Mouse (Mus musculus) forebrain, postnatal 0 days (tissue): ENCODE measurements around the gene Strip1. TPM values are rescaled to one million over a fixed set of nuclear protein-coding genes. Genes with fewer than 3 reads are reported as not detected.

Source experiments
- ATAC-seq: fragments of 200-750 bp; cut with Nextera tagmentation; 2 replicates; pipeline ENCODE4 v1.8.0; 2017; ENCODE audit warnings: mild to moderate bottlenecking, moderate library complexity
- DNase-seq: peaks from one replicate; pipeline ENCODE4 v3.0.0-alpha.2; 2015
- H3K27ac ChIP-seq: fragments of 300-500 bp; sonication (generic); 2 replicates; pipeline ENCODE4 v1.5.1; 2014; ENCODE audit warnings: low read depth, mild to moderate bottlenecking, antibody characterized with exemption, low read length, moderate library complexity, mixed read lengths
- H3K27me3 ChIP-seq: fragments of 300-500 bp; sonication (generic); 2 replicates; pipeline ENCODE4 v1.6.1; 2014; ENCODE audit warnings: mild to moderate bottlenecking, low read length, mixed read lengths; ENCODE audit not compliant: insufficient read depth
- H3K36me3 ChIP-seq: fragments of 300-500 bp; sonication (generic); 2 replicates; pipeline ENCODE4 v1.6.1; 2014; ENCODE audit warnings: mild to moderate bottlenecking, moderate library complexity; ENCODE audit not compliant: insufficient read depth
- H3K4me1 ChIP-seq: fragments of 300-500 bp; sonication (generic); 2 replicates; pipeline ENCODE4 v1.6.1; 2014; ENCODE audit warnings: antibody characterized with exemption; ENCODE audit not compliant: insufficient read depth
- H3K4me2 ChIP-seq: fragments of 300-500 bp; sonication (generic); 2 replicates; pipeline ENCODE4 v1.6.1; 2014; ENCODE audit warnings: low read depth, mild to moderate bottlenecking, moderate library complexity
- H3K4me3 ChIP-seq: fragments of 300-500 bp; sonication (generic); 2 replicates; pipeline ENCODE4 v1.5.1; 2014; ENCODE audit warnings: low read depth, low read length, mixed read lengths
- H3K9ac ChIP-seq: fragments of 300-500 bp; sonication (generic); 2 replicates; pipeline ENCODE4 v1.6.1; 2014; ENCODE audit warnings: mild to moderate bottlenecking
- H3K9me3 ChIP-seq: fragments of 300-500 bp; sonication (generic); 2 replicates; pipeline ENCODE4 v1.6.1; 2016; ENCODE audit warnings: low read length
- CTCF ChIP-seq: sonication (generic); IDR thresholded peaks from 2 replicates; pipeline ENCODE4 v1.5.1; 2016; ENCODE audit warnings: antibody characterized with exemption, control low read depth, low read depth
- WGBS: fragments of 180-500 bp; shearing (Covaris S2); extraction: QIAGEN DNeasy Blood & Tissue Kit; methylation state at CpG from one replicate; pipeline ENCODE4 v1.1.7; 2014; 5-methylcytosine and 5-hydroxymethylcytosine counted together
- polyA plus RNA-seq: library from polyadenylated mRNA; unstranded; fragments of >200 nt; fragmentation: Nextera tagmentation; extraction: Ambion mirVana; gene quantifications from 2 replicates; pipeline ENCODE4 v1.2.1, GENCODE M21; 2015
- total RNA-seq: library from RNA; depleted of rRNA; stranded (reverse); fragments of >200 nt; gene quantifications from 2 replicates; pipeline ENCODE4 v1.2.3, GENCODE M21; 2014

The Strip1 gene
- total and polyA plus RNA-seq, 2 experiments from 2014 or later, result 108 to 135 TPM

DNA sequence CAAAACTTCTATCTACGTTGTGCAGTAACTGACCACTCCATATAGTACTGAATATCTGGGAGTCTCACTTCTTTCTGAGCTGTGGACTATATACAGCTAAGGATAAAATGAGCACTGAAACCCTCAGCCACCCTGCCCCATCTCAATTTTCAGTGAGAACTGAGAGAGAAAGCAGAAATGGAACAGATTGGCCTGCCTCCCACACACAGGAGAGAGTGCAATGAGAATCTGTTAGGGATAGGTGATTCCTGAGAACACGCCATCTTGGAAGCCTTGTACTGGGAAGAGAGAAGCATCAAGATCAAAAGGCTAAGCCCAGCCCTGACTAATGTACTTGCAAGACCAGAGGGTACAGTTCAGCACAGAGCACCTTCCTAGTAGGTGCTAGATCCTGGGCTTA, 2.9 kb downstream of the Strip1 start:
- no peaks in the 10 kb centered on the region for H3K27me3 ChIP-seq
- 94% methylated on average over 2 of the region's 2 CpGs for WGBS

GRCm38 (mm10) chr3:107627641-107628040, 3.9 kb downstream of the Strip1 start:
- no peaks in the 10 kb centered on the region for H3K27me3 ChIP-seq
- TF ChIP-seq CTCF, result no peak
- no peak for DNase-seq
- no peaks in the 10 kb centered on the region for H3K9me3 ChIP-seq
- no peak overlapping the region for H3K4me3 ChIP-seq
- no peak overlapping the region for H3K27ac ChIP-seq
- peaks cover 63% of the 10 kb centered on the region for H3K36me3 ChIP-seq
- 83% methylated on average over 7 of the region's 7 CpGs for WGBS
- no peak for ATAC-seq
- H3K9ac ChIP-seq, result no peak overlapping the region
- peaks cover 8% of the 10 kb centered on the region for H3K4me1 ChIP-seq
- H3K4me2 ChIP-seq, result no peak overlapping the region

More for the DNA sequence above, 2.9 kb downstream of the Strip1 start:
- Histone ChIP-seq H3K4me2 (no peak overlapping the region), H3K36me3 (peaks cover 54% of the 10 kb centered on the region), H3K27ac (no peak overlapping the region), H3K9me3 (no peaks in the 10 kb centered on the region), H3K4me3 (no peak overlapping the region), H3K9ac (no peak overlapping the region), H3K4me1 (peaks cover 8% of the 10 kb centered on the region)
- ATAC-seq, result no peak
- no peak for DNase-seq
- TF ChIP-seq CTCF, result no peak

DNA sequence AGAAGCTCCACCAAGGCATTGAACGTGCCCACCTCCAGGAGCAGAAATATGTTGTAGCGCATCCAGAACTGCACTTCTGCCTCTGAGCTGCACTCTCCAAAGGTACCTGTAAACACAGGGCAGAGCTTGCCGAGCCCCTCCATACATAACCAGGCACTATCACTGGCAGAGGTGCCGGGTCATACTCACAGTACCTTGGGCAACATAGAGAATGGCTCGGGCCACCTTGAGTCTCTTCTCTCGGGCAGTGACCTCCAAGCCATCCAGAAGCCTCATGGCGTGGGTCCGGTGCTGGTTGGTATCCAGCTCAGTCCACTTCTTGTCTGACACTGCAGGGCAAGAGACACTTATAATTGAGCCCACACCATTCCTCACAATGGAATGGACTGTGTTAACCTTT, 4.7 kb downstream of the Strip1 start:
- DNase-seq (no peak), ATAC-seq (no peak)
- H3K27ac ChIP-seq, result no peak overlapping the region
- H3K4me2 ChIP-seq, result no peak overlapping the region
- peaks cover 8% of the 10 kb centered on the region for H3K4me1 ChIP-seq
- 97% methylated on average over 8 of the region's 8 CpGs for WGBS
- TF ChIP-seq CTCF, result no peak
- no peak overlapping the region for H3K4me3 ChIP-seq
- peaks cover 72% of the 10 kb centered on the region for H3K36me3 ChIP-seq
- H3K9ac ChIP-seq, result no peak overlapping the region
- H3K27me3 ChIP-seq, result no peaks in the 10 kb centered on the region
- H3K9me3 ChIP-seq, result no peaks in the 10 kb centered on the region

DNA sequence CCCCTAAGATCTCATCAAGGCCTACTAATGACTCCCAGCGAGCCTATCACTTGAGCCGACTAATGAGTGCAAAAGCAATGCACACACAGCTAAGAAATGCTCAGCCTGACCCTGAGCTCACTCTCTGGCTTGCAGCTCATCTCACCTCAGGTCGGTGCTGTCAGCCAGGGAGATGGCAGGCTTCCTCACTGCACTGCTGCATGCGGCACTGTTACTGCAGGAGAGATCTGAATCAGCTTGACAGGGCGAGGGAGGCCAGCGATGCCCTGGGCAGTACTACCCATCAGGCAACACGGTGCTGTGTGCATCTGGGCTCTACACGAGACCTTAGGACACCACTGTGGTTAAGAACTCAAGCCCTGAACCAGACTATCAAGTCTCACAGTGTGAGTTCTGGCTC, 6.0 kb downstream of the Strip1 start:
- H3K4me3 ChIP-seq, result no peak overlapping the region
- no peak for TF ChIP-seq CTCF
- no peak overlapping the region for H3K4me2 ChIP-seq
- H3K27me3 ChIP-seq, result no peaks in the 10 kb centered on the region
- H3K9ac ChIP-seq, result no peak overlapping the region
- no peak overlapping the region for H3K27ac ChIP-seq
- H3K36me3 ChIP-seq, result peaks cover 84% of the 10 kb centered on the region
- ATAC-seq, result no peak
- peaks cover 7% of the 10 kb centered on the region for H3K4me1 ChIP-seq
- 98% methylated on average over 8 of the region's 8 CpGs for WGBS
- DNase-seq, result no peak
- no peaks in the 10 kb centered on the region for H3K9me3 ChIP-seq

DNA sequence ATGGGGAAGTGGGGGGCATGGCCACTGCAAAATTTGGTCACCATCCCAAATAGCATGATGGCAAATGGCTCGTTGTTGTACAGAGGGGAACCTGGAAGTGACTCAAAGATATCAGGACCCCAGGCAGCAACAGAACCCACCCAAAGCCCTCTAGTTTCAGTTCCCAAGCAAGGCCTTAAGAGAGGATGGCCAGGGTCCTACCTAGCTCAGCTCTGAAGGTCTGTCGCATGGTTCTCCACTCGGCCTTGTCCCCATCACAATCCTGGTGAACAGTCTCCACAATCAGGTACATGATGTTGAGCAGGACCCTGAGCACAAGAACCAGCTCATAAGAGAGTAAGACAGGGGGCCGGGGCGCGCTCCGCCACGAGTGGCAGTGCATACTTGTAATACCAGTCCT, 7.1 kb downstream of the Strip1 start:
- Histone ChIP-seq H3K27me3 (no peaks in the 10 kb centered on the region), H3K9me3 (no peaks in the 10 kb centered on the region), H3K9ac (no peak overlapping the region), H3K4me3 (no peak overlapping the region), H3K27ac (no peak overlapping the region), H3K4me1 (no peaks in the 10 kb centered on the region), H3K36me3 (peaks cover 92% of the 10 kb centered on the region), H3K4me2 (no peak overlapping the region)
- no peak for TF ChIP-seq CTCF
- ATAC-seq, result no peak
- 96% methylated on average over 8 of the region's 8 CpGs for WGBS
- DNase-seq, result no peak

DNA sequence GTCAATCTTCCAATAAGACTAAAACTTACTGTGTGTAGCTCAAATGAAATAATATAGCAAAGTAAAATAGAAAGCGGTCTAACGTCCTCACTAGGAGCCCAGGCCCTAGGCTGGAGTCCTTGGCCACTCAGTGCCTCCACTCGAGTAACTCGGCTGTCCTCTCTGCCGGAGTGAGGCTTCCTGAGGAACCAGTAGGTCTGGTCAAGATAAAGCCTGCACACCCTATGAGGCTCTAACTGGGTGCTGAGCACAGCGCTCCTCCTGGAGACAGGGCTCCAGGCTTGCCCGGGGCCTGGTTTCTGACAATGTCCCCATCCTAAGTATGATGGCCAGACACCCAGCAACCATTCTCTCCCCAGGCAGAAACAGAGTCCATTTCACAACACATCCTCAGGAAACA, 9.0 kb downstream of the Strip1 start:
- H3K4me1 ChIP-seq, result no peaks in the 10 kb centered on the region
- H3K27me3 ChIP-seq, result no peaks in the 10 kb centered on the region
- H3K27ac ChIP-seq, result no peak overlapping the region
- no peaks in the 10 kb centered on the region for H3K9me3 ChIP-seq
- DNase-seq, result no peak
- no peak overlapping the region for H3K4me2 ChIP-seq
- H3K36me3 ChIP-seq, result peaks cover 96% of the 10 kb centered on the region
- no peak overlapping the region for H3K9ac ChIP-seq
- no peak for ATAC-seq
- no peak overlapping the region for H3K4me3 ChIP-seq
- WGBS, result 95% methylated on average over 7 of the region's 7 CpGs
- TF ChIP-seq CTCF, result no peak

- no peak for ATAC-seq
- TF ChIP-seq CTCF, result no peak
- Histone ChIP-seq H3K9me3 (no peaks in the 10 kb centered on the region), H3K27ac (no peak overlapping the region), H3K4me1 (no peaks in the 10 kb centered on the region), H3K27me3 (no peaks in the 10 kb centered on the region), H3K4me3 (no peak overlapping the region), H3K9ac (no peak overlapping the region), H3K36me3 (peaks cover 96% of the 10 kb centered on the region), H3K4me2 (no peak overlapping the region)
- WGBS, result 90% methylated on average over 21 of the region's 21 CpGs
- no peak for DNase-seq
These were observed 10.0 kb downstream of the Strip1 start for GRCm38 (mm10) chr3:107621286-107622075.
